Mouse (Mus musculus) embryonic facial prominence, embryonic 10.5 days (tissue): Measurements from ENCODE around the gene Amacr. TPM values are rescaled to one million over a fixed set of nuclear protein-coding genes. Genes with fewer than 3 reads are reported as not detected.

Experiments
- DNase-seq: peaks from one replicate; pipeline ENCODE4 v3.0.0-alpha.2; 2017; ENCODE audit warnings: low spot score
- H3K27ac ChIP-seq: fragments of 300-500 bp; sonication (generic); replicated peaks from 2 replicates; pipeline ENCODE4 v1.5.1; 2016; ENCODE audit warnings: mild to moderate bottlenecking
- H3K27me3 ChIP-seq: fragments of 300-500 bp; sonication (generic); replicated peaks from 2 replicates; pipeline ENCODE4 v1.6.1; 2016; ENCODE audit warnings: low read depth, mild to moderate bottlenecking; ENCODE audit not compliant: poor library complexity, severe bottlenecking
- H3K36me3 ChIP-seq: fragments of 300-500 bp; sonication (generic); replicated peaks from 2 replicates; pipeline ENCODE4 v1.6.1; 2016; ENCODE audit warnings: mild to moderate bottlenecking, moderate library complexity
- H3K4me1 ChIP-seq: fragments of 300-500 bp; sonication (generic); 2 replicates; pipeline ENCODE4 v1.6.1; 2016
- H3K4me3 ChIP-seq: fragments of 300-500 bp; sonication (generic); 2 replicates; pipeline ENCODE4 v1.5.1; 2016; ENCODE audit warnings: mild to moderate bottlenecking, moderate library complexity
- H3K9me3 ChIP-seq: fragments of 300-500 bp; sonication (generic); 2 replicates; pipeline ENCODE4 v1.6.1; 2016; ENCODE audit warnings: mild to moderate bottlenecking
- WGBS: fragments of 180-500 bp; shearing (Covaris S2); methylation state at CpG from one replicate; pipeline ENCODE4 v1.1.7; 2016; 5-methylcytosine and 5-hydroxymethylcytosine counted together
- polyA plus RNA-seq: library from polyadenylated mRNA; unstranded; fragments of >200 nt; fragmentation: Nextera tagmentation; extraction: Ambion mirVana; gene quantifications from 2 replicates; pipeline ENCODE4 v1.2.1, GENCODE M21; 2016

Gene Amacr
- polyA plus RNA-seq, result 14.3 and 14.7 TPM in 2 replicates

DNA sequence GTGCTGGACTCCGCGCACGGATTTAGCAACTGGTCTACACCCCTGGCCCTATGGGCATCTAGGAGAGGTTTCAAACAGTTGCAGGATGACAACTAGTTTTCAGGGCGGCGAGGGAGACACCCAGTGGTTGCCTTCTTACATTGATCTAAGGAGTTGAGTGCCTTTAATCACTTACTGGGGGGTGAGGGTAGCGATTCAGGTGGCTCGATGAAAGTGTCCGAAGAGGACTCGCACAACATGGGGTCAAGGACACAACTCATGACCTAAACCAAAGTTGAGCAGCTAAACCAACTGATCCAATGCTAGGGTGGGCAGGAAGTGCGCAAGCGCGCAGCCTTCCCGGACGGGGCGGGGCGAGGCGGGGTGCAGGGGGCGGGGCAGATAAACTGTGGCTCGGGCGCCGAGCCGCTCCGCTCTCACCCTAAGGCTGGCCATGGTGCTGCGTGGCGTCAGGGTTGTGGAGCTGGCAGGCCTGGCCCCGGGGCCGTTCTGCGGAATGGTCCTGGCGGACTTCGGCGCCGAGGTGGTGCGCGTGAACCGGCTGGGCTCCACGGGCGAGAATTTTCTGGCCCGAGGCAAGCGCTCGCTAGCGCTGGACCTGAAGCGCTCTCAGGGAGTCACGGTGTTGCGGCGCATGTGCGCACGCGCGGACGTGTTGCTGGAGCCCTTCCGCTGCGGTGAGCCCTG is at the start of gene Amacr:
Amacr (plus strand) TSS at position 380 of the 687 bp plus-strand sequence.
- Histone ChIP-seq H3K27me3 (no peaks in the 10 kb centered on the region), H3K27ac (peak within 1 kb of the TSS; percentile 94), H3K4me3 (peak within 1 kb of the TSS; percentile 79), H3K36me3 (no peaks in the 10 kb centered on the region; the same call in 1 of the 2 replicates), H3K4me1 (peaks cover 11% of the 10 kb centered on the region), H3K9me3 (no peaks in the 10 kb centered on the region)
- under 1% methylated on average over 52 of the region's 52 CpGs for WGBS
- peak; percentile 95 for DNase-seq

DNA sequence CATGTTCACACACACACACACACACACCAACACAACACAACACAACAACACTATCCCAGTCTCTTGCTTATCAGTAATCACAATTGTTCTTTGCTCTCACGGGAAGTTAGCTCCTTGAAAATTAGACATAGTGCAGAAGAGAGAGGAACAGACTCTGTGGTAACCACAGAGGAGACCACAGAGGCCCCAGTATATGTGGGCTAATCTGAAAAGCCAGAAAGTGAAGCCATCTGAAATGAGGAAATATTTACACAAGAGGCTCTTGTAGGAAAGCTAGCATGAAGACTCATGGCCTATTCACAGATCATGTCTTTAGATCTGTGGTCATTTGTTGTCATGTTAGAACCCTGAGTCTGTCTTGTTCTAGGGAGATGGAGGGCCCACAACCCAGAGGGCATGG is 47.6 kb upstream of the Amacr start:
- no peak for DNase-seq
- no peaks in the 10 kb centered on the region for H3K36me3 ChIP-seq
- no peaks in the 10 kb centered on the region for H3K9me3 ChIP-seq
- no peak overlapping the region for H3K27ac ChIP-seq
- H3K4me1 ChIP-seq, result no peaks in the 10 kb centered on the region
- H3K4me3 ChIP-seq, result no peak overlapping the region
- 80% methylated on average over 1 of the region's 1 CpGs for WGBS
- no peaks in the 10 kb centered on the region for H3K27me3 ChIP-seq

DNA sequence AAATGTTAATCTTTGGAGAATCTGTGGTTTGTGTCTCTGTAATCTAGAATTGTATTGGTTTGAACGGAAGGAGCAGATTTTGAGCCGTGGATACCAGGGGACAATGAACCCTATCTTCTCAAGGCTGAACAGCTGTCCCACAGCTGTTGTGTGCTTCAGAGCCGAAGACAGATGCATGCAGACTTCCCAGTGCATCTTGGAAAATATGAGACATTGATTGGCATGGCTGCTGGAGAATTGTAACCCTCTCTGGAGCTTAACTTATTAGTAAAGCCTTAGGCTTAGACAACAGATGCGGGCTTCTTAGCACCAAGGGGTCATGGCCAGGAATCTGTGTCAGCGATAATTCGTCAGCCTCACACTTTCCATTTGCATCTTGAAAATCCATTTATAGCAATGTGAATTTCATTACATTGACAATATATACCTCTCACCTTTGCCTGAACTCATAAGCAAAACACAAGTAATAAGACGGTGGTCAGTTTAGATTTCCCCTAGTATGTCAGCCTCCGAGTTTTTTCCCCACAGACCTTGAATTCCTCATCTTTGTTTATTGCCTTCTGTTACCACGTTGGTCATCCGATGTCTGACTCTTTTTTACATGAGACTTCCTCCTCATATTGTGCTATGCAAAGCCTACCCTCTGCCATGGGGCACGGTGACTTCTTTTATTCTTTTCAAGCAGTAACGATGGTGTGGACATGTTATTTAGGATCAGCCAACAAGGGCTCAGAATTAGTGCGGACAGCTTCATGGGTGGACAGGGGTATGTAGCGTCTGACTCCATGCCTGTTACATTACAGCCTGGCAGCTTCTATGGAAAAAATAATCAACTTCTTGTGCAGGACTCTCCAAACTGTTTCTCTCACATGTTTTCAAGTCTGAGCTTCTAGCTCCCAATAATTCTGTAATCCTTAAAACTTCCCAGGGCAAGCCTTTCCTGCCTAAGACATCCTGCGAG is 41.1 kb upstream of the Amacr start:
- no peaks in the 10 kb centered on the region for H3K9me3 ChIP-seq
- H3K27ac ChIP-seq, result no peak overlapping the region
- no peak overlapping the region for H3K4me3 ChIP-seq
- WGBS, result 80% methylated on average over 15 of the region's 15 CpGs
- no peaks in the 10 kb centered on the region for H3K36me3 ChIP-seq
- H3K4me1 ChIP-seq, result no peaks in the 10 kb centered on the region
- H3K27me3 ChIP-seq, result no peaks in the 10 kb centered on the region
- no peak for DNase-seq

DNA sequence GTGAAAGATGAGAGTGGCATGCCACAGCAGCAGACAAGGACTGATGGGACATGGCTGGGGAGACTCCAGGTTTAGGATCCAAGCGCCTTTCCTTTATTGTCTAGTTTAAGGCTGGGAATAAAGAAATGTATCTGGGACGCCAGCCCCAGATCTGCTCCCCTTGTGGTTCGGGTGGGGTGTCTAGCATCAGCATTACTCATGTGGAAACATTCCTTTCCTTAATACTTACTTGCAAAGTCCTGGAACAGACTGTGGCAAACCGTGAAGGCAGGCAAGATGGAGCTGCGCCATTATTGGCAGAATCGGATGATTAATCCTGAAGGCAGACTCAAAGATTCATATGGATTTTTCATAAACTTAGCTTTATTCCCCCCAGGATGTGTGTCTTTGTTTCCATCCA is 39.7 kb upstream of the Amacr start:
- Histone ChIP-seq H3K4me3 (no peak overlapping the region), H3K36me3 (no peaks in the 10 kb centered on the region), H3K9me3 (no peaks in the 10 kb centered on the region), H3K27me3 (no peaks in the 10 kb centered on the region), H3K27ac (no peak overlapping the region), H3K4me1 (no peaks in the 10 kb centered on the region)
- WGBS, result 87% methylated on average over 6 of the region's 6 CpGs
- DNase-seq, result no peak

DNA sequence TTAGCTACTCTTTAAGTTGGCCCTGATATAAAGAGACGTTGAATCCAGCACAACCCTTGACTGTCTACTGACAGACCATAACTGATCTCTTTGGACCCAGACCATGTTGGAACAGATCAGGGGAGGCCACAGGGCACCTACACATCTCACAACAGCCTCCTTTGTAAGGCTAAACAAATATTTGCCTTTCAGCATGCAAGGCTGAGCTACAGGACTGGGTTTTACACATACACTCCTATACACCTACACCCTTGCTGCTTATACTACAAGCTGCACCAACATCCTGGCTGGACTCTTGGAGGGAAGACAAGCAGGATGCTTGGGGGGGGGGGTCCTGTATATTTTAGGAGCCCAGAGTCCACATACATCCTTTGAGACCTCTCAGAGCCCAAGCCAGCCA is 33.7 kb upstream of the Amacr start:
- DNase-seq, result no peak
- H3K4me1 ChIP-seq, result peaks cover 4% of the 10 kb centered on the region; the same call in 1 of the 2 replicates
- no peaks in the 10 kb centered on the region; the same call in 1 of the 2 replicates for H3K27me3 ChIP-seq
- H3K27ac ChIP-seq, result no peak overlapping the region
- 81% methylated on average over 1 of the region's 1 CpGs for WGBS
- no peaks in the 10 kb centered on the region for H3K36me3 ChIP-seq
- H3K9me3 ChIP-seq, result no peaks in the 10 kb centered on the region
- no peak overlapping the region for H3K4me3 ChIP-seq

DNA sequence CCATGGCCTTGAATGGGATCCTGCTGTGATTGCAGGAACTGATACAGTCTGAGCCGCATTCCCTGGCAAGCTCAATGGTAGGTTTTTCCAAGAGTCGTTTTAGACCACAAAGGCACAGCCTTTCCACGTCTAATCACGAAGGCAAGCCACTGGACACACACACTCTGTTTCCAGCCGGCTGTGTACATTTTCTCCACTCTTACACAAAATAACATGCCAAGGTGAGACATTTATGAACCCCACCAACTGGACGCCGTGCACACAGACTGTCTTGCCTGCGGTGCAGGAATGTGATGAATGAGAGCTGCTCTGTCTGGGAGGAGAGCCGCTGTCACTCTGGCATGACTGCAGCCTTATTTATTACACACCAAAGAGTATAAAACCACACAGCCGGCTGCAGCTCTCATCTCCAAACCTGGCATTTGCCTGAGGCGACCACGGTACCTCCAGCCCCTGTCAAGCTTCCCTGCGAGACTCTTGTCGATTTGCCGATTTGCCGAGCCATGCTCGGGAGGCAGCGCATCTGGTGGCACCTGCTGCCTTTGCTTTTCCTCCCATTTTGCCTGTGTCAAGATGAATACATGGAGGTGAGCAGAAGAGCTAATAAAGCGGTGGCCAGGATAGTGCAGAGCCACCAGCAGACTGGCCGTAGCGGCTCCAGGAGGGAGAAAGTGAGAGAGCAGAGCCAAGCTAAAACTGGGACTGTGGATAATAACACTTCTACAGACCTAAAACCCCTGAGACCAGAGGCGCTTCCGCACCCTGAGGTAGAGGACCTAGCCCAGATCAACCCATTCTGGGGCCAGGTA is 29.4 kb upstream of the Amacr start, which contains the start of gene C1qtnf3:
C1qtnf3 (plus strand) TSS at position 382 of the 809 bp plus-strand sequence.
- 86% methylated on average over 23 of the region's 23 CpGs for WGBS
- H3K27me3 ChIP-seq, result no peaks in the 10 kb centered on the region; the same call in 1 of the 2 replicates
- H3K4me1 ChIP-seq, result peaks cover 4% of the 10 kb centered on the region; the same call in 1 of the 2 replicates
- no peaks in the 10 kb centered on the region for H3K36me3 ChIP-seq
- no peak within 1 kb of the TSS for H3K4me3 ChIP-seq
- H3K27ac ChIP-seq, result no peak within 1 kb of the TSS
- DNase-seq, result no peak
- H3K9me3 ChIP-seq, result no peaks in the 10 kb centered on the region

DNA sequence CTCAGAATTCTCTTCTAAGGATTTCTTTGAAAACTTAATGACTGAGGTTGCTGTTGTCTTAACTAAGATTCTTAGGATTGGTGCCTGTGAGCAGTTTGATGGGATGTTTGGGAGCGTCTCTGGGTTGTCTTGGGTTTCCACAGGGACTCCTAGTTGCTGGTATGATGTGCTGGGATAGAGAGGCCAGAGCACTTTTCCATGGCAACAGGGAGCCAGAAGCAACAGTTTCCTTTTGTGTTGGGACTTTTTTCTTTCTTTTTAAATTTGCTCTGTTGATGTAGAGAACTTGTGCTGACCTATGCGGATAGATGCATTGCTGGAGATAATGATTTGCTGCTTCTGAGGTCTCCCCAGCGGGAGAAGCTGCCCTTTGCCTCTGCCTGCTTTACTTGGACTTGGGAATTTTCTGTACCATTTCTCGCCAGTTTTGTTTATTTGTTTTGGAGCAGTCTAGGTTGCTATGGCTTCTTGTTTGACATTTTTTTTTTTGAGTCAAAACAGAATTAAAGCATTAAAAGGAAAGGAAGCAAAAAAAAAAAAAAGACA is 28.7 kb upstream of the Amacr start:
- 65% methylated on average over 4 of the region's 4 CpGs for WGBS
- H3K9me3 ChIP-seq, result no peaks in the 10 kb centered on the region
- no peaks in the 10 kb centered on the region; the same call in 1 of the 2 replicates for H3K27me3 ChIP-seq
- H3K27ac ChIP-seq, result no peak overlapping the region
- DNase-seq, result no peak
- H3K4me1 ChIP-seq, result peaks cover 4% of the 10 kb centered on the region; the same call in 1 of the 2 replicates
- H3K4me3 ChIP-seq, result no peak overlapping the region
- H3K36me3 ChIP-seq, result no peaks in the 10 kb centered on the region

DNA sequence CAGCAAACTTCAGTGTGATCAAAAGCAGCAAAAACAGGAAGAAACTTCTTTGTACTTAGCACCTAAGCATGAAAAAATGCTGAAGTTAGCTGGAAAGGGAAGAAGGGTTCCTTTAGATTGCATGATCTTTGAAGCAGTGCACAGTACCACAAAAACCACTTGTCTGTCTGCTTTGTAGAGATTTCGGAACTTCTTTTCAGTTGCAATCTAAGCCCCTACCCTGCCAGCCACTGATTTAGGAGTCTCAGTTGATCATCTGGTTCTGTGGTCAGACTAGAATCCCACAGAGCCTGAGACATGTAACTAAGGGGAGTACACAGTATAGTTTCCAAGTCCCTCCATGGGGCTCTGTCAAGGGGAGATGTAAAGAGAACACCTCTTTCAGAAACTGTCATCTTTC is 28.1 kb upstream of the Amacr start:
- Histone ChIP-seq H3K4me3 (no peak overlapping the region), H3K27me3 (no peaks in the 10 kb centered on the region; the same call in 1 of the 2 replicates), H3K27ac (no peak overlapping the region), H3K4me1 (peaks cover 4% of the 10 kb centered on the region; the same call in 1 of the 2 replicates), H3K36me3 (no peaks in the 10 kb centered on the region), H3K9me3 (no peaks in the 10 kb centered on the region)
- 83% methylated on average over 1 of the region's 1 CpGs for WGBS
- DNase-seq, result no peak

DNA sequence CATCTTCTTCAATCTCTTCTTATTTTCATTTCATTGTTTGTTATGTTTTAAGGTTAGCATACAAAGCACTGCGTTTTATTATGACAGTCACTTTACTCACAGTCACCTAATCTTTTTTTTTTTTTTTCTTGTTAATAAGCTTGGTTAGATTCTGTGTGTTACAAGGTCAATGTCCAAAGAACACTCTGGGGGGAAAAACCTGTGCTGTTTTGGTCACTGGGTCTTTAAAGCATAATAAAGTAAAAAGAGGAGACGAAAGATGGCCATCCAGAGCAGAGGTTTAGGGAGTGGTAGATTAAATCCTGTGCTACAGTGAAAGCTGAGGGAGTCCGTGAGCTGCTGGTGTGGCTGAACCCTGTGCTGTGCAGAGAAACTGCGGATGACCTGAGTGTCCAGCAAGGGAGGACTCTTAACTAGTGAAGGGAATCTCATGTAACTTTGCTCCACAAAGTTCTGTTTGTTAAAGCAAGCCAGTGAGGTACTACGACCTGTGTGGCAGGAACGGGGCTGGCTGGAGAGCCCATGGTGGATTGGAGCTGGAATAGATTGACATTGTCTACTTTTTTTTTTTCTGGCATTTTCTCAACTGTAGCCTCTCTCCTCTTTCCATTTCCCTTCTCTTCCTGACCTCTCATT is 27.1 kb upstream of the Amacr start:
- 86% methylated on average over 6 of the region's 6 CpGs for WGBS

DNA sequence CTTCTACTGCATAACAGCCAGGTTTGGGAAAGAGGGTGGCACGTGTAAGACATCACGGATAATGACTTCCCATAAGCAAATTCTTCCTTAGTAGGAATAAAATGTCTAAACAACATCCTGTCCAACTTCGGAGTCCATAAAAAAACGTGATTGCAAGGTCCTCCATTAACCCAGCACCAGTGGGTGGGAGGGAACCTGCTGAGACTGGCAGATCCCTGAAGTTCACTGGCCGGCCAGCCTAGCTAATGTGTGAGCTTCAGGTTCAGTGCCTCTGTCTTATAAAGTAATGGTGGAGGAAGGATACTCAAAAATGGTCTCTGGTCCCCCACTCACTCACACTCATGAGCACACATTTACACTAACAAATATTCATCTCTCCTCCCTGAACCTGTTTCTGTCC is 26.4 kb upstream of the Amacr start:
- Histone ChIP-seq H3K27me3 (no peaks in the 10 kb centered on the region; the same call in 1 of the 2 replicates), H3K4me1 (peaks cover 4% of the 10 kb centered on the region; the same call in 1 of the 2 replicates)
- WGBS, result 73% methylated on average over 5 of the region's 5 CpGs

More for the DNA sequence above, 27.1 kb upstream of the Amacr start:
- no peaks in the 10 kb centered on the region; the same call in 1 of the 2 replicates for H3K27me3 ChIP-seq
- H3K36me3 ChIP-seq, result no peaks in the 10 kb centered on the region
- H3K4me3 ChIP-seq, result no peak overlapping the region
- DNase-seq, result no peak
- H3K27ac ChIP-seq, result no peak overlapping the region
- H3K4me1 ChIP-seq, result peaks cover 4% of the 10 kb centered on the region; the same call in 1 of the 2 replicates
- no peaks in the 10 kb centered on the region for H3K9me3 ChIP-seq

DNA sequence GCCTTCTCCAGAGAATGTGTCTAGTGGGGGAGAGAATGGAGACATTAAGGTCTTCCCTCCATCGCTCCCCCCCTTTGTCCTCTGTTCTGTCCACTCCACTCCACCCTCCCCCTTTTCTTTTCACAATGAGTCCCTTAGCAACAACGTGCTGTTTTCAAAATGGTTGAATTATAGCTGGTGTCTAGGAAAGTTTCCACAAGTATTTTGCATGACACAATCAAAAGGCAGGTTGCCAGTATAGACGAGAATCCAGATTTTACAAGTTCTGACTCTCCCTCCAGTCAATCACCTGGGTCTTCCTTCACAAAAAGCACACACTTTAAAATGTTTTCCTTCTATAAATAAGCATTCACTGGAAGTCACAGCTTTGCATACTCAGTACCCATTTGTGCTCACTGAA is 24.9 kb upstream of the Amacr start:
- WGBS, result 72% methylated on average over 3 of the region's 3 CpGs

More for the DNA sequence above, 26.4 kb upstream of the Amacr start:
- H3K9me3 ChIP-seq, result no peaks in the 10 kb centered on the region
- H3K4me3 ChIP-seq, result no peak overlapping the region
- no peak overlapping the region for H3K27ac ChIP-seq
- no peak for DNase-seq
- no peaks in the 10 kb centered on the region for H3K36me3 ChIP-seq

More for the DNA sequence above, 24.9 kb upstream of the Amacr start:
- Histone ChIP-seq H3K4me3 (no peak overlapping the region), H3K4me1 (peaks cover 4% of the 10 kb centered on the region; the same call in 1 of the 2 replicates), H3K36me3 (no peaks in the 10 kb centered on the region), H3K27me3 (no peaks in the 10 kb centered on the region), H3K27ac (no peak overlapping the region), H3K9me3 (no peaks in the 10 kb centered on the region)
- DNase-seq, result no peak
